Mouse (Mus musculus) layer of hippocampus, postnatal 25 days (tissue): ENCODE results near the gene Lyg1. TPM values are rescaled to one million over a fixed set of nuclear protein-coding genes. Genes with fewer than 3 reads are reported as not detected.
"Not testable (repeated sequence)": the region's sequence is repeated elsewhere in the genome, so short reads cannot be mapped to it uniquely, and the experiment has no call there.

Experiments
- DNase-seq, 2 experiments: peaks; one replicate each; pipeline ENCODE4 v3.0.0; 2022; ENCODE audit warnings: mixed read lengths in 2 of 2, low spot score in 1 of 2; ENCODE audit errors: extremely low spot score in 1 of 2
- total RNA-seq, 2 experiments: library from RNA; stranded (reverse); gene quantifications; 2 replicates each; pipeline ENCODE4 v1.2.3; 2021

Gene Lyg1
- total RNA-seq = not detected

DNA sequence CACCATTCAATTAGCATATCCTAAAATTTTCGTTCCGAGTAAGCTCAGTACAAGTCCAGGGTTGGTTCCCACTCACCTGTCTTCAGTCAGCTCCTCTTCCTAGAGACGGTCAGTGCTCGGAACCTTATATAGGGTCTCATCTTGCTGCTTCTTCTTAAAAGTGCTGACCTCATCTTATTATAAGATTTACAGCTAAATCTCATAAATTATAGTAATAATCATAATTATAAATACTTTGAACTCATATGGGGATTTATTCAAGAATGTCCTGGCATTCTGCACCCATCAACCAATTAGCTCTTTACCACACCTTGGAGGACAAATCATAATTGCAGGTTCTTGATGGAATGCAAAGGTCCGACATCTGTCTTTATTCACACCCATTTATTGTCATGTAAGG lies at the start of gene Lyg1:
Lyg1 (minus strand) TSS at position 101 of the 400 bp plus-strand sequence.
- DNase-seq = no peak

DNA sequence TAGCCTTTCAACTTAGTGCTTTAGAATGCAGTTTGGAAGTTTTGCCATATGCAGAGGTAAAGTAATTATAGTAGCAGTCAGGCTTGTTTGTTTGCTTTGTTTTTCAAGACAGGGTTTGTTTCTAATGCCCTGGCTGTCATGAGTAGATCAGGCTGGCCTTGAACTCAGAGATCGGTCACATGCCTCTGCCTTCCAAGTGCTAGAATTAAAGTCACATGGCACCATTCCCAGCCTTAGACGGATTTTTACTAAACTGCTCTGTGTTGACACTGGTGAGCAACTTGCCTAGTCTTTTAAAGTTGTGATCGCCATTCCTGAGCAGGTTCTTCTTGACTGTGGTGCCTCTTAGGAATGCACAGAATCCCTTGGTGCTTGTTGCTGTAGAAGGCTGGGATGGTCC lies 49.2 kb upstream of the Lyg1 start:
- no peak for DNase-seq

DNA sequence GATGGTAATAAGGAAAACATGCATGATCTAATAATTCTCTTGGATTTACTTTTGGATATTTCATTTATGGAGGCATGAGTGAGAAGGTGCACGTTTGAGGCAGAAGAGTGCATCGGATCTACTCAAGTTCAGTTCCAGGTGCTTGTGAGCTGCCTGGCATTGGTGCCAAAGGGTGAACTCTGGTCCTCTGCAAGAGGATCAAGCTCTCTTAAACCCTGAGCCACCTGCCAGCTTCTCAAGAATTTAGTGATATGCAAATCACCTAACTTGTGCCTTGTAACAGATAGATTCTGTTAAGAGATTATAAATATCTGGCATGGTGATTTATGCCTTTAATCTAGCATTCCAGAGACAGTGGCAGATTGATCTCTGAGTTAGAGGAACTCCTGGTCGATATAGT lies 45.5 kb upstream of the Lyg1 start:
- DNase-seq = no peak

DNA sequence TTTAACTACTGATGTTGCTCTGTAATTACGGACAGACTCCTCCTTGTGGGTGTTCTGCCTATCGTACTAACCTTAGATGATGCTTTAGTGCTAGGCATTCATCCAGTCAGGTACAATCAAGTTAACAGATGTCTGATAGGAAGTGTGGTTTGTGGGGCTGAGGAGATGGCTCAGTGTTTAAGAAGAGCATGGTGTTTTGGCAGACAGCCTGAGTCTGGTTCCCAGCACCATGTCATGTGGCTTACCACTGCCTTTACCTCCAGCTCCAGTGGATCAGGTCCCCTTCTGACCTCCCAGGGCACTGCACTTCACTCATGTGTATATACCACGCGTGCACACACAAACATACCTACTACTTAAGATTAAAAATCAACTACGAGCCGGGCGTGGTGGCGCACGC lies 44.4 kb upstream of the Lyg1 start:
- DNase-seq = no peak

DNA sequence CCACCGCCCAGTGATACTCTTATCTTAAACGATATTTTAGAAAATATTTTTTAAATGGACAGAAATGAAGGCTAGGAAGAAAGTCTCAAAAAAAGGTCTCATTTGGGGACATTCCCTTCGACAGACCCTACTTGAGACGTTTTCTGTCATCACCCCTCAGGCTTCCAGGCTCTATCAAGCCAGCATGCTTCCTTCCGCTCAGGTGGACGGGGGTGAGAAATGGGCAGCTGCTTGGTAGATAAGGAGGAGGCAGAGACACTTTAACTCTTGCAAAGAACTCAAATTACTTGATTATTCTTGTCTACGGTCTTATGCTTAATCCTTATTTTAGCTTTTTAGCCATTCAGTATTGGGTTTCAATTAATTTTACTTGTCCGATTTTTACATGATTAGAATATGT lies 43.3 kb upstream of the Lyg1 start:
- DNase-seq = no peak

DNA sequence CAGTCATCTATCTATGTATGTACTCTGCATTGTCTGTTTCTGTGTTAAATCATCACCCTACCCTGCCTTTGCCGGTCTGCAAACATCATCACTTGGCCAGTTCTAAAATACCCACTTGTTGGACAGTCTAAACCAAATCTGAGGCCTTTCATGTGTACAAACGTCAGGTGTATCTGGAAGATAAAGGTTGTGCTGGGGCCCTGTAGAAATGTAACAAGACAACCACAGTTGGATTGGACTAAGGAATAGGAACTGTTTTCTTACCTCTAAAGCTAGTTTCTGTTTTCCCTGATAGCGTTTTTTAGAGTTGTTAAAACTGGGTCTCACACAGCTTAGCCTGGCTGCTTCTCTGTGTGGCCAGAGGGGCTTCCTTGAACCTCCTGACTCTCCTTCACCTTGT lies 42.0 kb upstream of the Lyg1 start:
- DNase-seq = no peak

DNA sequence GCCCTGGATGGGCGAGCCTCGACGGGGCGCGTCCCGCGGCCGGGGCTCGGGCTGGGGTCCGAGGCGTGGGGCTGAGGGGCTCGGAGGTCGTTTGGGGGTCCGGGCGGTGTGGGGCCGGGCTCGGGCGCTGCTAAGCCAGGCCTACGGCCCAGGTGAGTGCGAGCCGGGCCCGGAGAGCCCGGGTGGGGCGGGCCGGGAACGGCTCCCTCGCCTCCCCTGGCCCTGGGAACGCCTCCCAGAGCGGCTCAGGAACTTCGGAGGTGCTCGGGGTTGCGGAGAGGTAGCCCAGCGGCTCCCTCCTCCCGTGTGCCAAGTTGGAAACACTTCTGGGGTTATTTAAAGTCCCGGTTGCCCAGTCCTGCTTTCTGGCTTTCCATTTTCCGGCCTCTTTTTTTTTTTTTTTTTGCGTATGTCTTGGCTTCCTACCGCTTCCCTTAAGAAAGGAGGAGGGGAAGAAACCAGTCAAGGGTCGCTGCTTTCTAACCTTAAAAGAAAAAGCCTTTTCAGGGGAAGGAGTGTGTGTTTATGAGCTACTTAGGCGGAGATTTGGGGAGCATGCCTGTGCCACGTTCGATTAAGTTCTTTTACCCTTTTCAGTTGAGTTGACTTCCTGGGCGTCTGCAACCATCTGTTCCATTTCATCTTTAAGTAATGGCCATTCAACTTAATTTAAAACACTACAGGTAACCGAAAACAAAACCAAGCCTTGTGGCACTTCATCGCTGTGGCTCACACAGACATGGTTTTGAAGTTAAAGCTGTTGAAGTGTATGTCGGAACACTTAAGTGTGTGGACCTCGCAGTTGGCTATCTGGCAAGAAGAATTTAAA lies 41.0 kb upstream of the Lyg1 start:
- DNase-seq = no peak

DNA sequence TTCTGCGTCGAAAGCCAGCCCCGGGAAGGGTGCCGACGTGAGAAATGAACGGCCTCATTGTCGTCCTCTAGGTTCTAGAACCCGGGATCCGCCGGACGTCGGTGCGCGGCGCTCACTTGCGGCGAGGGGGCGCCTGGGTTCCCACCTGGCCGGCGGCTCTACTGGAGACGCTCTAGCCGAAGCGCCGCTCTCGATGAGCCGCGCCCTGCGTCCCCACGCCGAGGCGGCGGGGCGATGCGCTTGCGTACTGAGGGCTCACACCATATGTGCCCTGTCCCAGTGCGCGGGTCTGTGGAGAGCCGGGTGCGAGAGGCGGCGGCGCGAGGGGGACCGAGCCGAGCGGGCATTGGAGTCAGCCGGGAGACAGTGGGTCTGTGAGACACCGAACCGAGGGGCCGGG lies 40.3 kb upstream of the Lyg1 start, which contains the start of the genes Txndc9 and Eif5b:
Txndc9 (minus strand) TSS at position 27 of the 400 bp plus-strand sequence.
Eif5b (plus strand) TSS at position 144 of the 400 bp plus-strand sequence.
- DNase-seq = peak; percentile 86

DNA sequence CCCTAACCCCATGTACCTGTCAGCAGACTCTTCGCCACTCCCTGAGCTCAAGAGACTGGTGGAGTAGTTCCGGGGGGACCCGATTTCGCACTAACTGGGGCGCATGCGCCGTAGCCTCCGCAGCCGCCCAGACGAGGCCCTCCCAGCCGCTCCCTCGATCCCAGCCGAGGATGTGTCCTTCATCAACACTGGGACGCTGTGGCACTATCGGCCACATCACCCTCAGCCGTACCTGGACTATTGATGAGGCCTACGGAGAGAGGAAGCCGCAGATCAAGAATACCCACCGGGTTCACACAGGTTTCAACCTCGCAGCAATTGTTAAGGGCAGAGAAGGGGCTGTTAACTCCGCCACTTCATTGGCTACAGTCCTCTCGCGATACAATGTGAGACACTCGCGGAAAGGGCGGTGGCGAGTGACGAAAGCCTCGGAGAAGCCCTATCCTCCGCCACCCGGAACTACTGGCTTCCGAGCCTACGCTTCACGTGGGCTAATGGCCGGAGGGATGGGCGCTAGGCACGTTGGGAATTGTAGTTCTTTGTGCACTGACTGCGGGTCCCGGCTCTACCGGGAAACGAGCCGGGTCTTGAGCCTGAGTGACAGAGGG lies 39.4 kb upstream of the Lyg1 start:
- DNase-seq = peak; percentile 84 to 97

DNA sequence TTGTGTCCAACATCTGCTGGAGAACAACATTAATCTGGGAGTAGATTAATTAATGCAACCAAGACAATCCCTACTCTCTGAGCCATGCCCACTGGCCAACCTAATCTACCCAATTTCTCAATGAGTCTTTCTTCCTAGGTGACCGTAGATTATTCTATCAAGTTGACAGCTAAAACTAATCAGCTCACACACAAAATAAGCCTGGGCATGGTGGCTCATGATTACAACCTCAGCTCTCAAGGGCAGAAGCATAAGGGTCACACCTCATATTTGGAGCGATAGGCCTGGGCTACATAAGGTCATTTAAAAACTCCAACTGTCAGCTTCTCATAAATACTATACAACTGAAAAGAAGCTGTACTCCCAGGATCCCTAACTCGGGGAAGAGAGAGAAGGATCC lies 38.7 kb upstream of the Lyg1 start:
- no peak for DNase-seq

DNA sequence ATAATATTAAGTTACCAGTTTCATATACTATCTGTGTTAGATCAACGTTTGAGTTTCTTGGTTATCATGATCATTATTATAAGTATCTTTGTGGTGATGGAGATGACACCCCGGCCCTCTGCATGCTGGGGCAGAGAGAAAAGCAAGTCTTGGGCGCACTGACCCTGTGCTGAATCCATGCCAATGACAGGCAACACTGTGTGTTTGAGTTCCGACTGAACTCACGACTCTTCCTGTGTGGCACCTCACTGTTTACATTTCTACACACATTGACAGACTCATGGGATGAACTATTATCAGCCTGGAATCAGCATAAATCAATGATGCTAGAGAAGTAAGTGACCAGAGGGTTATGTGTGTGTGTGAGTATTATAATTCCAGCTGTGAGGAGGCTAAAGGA lies 30.3 kb upstream of the Lyg1 start:
- no peak for DNase-seq

DNA sequence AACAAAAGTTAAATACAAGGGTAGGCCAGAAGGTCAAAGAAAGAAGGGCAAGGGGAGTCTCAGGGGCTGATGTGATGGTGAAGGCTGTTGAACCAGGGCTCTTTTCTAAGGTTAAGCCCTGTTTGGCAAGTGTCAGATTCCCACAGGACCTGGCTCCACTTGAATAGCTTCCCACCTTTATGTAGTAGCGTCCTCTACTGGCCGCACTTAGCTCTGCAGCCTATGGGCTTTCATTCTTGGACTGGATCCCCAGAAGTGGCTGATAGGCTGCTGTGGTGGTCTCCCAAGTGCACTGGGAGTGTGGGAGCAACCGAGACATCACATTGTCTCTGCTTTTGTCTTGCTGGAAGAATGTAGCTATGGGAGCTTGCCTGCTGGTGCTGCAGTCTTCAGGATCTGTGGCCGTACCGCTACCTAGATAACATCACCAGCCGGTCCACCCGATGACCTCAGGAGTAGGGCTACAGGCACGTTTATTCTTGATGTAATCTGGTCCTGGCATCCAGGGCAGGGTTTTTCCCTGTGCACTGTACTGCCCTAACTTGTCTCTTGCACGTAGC lies 28.3 kb upstream of the Lyg1 start:
- DNase-seq = peak; percentile 24 to 52

DNA sequence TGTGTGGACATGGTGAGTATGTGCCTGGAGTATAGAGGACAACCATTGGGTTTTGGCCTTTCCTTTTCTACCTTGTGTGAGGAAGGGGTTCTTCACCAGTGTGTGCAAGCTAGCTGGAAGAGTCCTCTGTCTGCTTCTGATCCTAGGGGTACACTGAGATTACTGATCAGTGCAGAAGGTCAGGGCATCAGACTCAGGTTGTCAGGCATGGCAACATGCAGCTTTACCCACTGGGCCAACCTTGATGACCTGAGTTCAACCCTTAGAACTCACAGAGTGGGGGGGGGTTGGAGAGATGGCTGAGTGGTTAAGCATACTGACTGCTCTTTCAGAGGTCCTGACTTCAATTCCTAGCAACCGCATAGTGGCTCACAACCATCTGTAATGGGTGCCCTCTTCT lies 26.8 kb upstream of the Lyg1 start:
- DNase-seq = no peak

DNA sequence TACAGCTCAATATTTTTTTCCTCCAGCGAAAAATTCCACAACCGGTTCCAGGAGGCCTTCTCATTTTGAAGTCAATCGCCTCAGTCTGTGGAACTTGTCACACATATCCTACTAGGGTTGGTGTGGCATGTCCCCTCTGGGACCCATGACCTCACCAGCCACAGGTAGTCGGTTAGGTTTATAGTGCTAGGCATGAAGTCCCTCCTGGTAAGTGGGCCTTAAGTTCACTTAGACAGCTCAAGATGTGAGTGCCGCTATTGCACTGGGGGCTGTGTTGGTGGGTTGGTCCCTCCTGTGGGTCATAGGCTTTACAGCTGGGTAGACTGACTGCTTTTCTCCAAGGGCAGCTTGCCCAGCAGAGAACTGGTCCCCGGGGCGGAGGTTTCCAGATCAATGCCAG lies 19.7 kb upstream of the Lyg1 start:
- DNase-seq = no peak

DNA sequence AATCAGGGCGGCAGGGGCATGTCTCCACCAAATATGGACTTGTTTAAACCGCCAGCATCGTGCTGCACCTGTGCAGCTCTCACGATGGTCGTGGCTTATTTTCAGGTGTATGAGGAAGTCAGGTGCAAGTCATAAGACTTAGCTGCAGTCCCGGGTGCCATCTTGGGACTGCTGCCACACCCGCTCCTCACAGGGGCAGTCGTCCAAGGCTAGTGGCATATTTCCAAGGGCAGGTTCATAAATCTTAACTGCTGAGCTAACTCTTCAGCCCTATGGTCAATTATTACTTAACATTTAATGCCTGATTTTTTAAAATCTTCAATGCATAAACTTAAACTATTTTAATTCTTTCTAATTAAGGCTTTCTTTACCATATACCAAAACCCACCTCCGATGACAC lies 19.1 kb upstream of the Lyg1 start:
- not testable (repeated sequence) for DNase-seq

DNA sequence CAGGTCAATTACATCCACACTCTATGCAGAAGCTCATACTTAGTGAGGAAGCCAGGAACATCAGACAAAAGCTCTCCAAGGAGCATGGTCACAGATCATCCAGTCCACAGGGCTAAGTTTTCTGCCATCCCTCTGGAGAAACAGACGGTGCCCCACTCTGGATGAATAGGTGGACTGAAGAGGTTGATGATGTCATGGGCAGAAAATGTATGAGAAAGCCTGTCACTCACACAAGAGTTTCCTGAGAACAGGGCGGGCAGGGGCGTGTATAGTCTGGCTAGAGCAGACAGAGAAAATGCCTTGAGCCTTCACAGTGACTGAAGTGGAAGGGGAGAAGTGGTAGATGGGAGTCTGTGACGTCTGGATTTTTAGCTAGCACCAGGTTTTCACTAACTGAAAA lies 14.0 kb upstream of the Lyg1 start:
- DNase-seq = no peak

DNA sequence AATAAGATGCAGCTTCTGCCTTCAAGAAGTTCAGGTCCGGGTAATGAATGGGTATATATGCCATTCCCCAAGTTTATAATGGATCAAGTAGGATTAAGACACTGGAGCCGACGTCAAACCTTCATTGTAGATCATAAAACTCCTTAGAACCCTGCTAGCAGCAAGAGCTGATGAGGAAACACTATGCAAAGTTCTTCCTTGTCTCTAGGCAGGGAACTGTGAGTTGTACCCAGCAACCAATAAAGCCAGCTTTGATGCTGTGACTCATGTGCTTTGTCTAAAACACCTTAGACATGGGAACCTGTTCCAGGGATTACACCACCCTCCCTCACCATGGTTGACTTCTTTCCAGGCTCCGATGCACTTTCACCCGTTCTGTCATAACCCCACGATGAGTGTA lies 11.2 kb upstream of the Lyg1 start:
- DNase-seq = no peak

DNA sequence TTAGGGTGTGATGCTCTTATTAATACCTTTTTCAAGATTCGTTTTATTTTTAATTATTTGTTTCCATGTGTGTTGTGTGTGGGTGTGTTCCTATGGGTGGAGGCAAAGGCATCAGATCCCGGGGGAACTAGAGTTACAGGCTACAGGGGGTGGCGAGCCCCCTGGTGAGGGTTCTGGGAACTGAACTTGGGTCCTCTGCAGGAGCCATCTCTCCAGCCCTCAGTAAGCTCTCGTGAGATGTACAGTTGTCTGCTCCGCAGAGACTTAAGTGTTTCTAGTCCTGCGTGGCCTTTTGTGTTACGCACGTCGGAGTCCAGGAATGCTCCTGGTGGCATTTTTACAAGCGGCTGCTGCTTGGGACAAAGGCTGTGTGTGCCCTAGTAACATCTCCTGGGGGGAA lies 8.0 kb upstream of the Lyg1 start:
- DNase-seq = no peak

DNA sequence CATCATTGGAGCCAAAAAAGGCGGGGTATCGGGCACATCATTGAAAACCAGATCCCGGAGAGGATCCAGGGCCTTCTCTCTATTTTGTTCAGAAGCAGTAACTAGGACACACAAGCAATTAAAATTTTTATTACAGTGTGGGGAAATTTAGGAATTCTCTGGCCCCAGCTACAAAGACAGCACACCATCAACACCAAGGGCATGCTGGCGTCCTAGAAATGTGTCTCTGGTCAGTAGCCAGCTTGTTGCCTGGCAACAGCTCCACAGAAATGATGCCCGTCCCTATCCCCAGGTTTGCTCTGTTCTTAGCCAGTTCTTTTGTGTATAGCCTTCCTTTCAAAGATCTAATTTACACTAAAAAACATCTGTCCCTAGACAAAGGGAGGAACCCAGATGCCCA lies 1.9 kb upstream of the Lyg1 start:
- peak in 1 of 2 experiments; percentile 15 for DNase-seq

DNA sequence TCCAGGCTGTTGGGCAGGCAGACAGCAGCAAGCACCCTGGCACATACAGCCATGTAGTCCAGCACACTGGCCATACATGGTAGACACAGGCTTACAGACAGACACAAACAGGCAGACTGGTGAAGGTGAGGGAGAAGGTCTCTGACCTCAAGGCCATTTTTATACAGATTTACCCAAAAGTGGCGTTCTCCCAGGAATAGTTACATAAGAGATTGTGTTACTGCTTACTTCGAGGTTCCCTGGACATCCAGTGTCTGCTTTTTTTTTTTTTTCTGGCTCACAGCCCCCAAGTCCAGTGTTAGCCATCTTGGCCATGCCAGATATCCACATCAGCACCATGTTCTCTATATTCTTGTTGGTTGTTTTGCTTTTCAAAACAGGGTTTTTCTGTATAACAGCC lies 957 bp upstream of the Lyg1 start:
- no peak for DNase-seq

DNA sequence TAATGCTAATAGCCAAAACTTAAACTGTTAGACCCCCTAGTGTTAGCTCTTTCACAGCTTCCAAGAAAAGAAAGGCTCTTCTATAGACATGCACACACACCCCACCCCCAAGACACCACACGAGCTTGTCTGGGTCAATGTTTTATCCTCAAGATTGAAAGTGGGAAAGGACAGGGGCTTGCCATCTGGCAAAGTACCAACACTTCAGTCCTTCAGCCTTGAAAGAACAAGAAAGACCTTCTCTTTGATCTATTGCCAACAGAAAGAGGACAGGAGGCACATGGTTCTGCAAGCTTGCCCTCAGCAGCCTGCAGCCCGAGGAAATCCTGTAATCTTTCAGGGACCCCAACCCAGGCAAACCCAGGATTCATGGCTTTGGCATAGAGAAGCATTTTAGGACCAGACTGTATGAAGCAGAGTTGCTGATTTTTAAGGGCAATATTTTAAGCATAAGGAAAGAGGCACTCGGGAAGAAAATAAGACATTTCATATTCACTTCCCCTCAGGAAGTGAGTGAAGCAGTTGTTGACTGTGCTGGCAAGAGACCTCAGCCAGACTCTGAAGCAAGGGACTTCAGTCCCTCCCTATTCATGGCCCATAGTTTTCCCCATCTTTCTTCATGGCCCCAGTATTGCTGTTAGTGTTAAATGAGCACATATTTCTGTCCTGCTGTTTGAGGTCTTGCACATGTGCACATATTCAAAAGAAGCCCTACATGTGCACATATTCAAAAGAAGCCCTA lies 698 bp downstream of the Lyg1 start:
- no peak for DNase-seq
